Mouse (Mus musculus): ENCODE measurements around the gene Mmgt1. TPM values are rescaled to one million over a fixed set of nuclear protein-coding genes. Genes with fewer than 3 reads are reported as not detected.

Mmgt1 gene
- polyA plus RNA-seq, 1 experiment from 2014 or later, result 32.3 TPM

GRCm38 (mm10) chrX:56537162-56537561 is 60.7 kb downstream of the Mmgt1 start:
- Histone ChIP-seq H3K27ac (ENCODE audit: low read depth) (no peak overlapping the region), H3K27me3 (ENCODE audit: insufficient read depth, low read length) (no peaks in the 10 kb centered on the region), H3K4me3 (ENCODE audit: low read depth, low read length) (no peak overlapping the region), H3K9ac (no peak overlapping the region), H3K4me2 (no peak overlapping the region), H3K36me3 (ENCODE audit: insufficient read depth) (no peaks in the 10 kb centered on the region), H3K9me3 (ENCODE audit: low read depth, low read length) (no peaks in the 10 kb centered on the region), H3K4me1 (ENCODE audit: insufficient read depth) (no peaks in the 10 kb centered on the region)
- WGBS, result 53% methylated on average over 4 of the region's 4 CpGs
- DNase-seq, result peak; percentile 58
- ATAC-seq (ENCODE audit: insufficient read depth), result no peak
- TF ChIP-seq CTCF (IDR thresholded peaks at IDR 0.05; ENCODE audit: low read depth), result peak; percentile 50; the same call in 1 of the 2 replicates

Small RNA genes lying within 50 kb of the gene (microRNA-seq; reads per million reads assigned to microRNA genes)
- not detected for gene Mir5116 (ENCODE audit: borderline number of aligned reads)

Other genes starting within 250 kb of the Mmgt1 start
- gene Smim10l2a, start 223.5 kb downstream of the Mmgt1 start, polyA plus RNA-seq (2014; fragmentation: Nextera tagmentation; extraction: Ambion mirVana), result 6.2 and 6.4 TPM in 2 replicates
- gene Gm2174, start 150.1 kb downstream of the Mmgt1 start, polyA plus RNA-seq (2014; fragmentation: Nextera tagmentation; extraction: Ambion mirVana), result 2.2 and 4.5 TPM in 2 replicates
- 27.8 and 29.9 TPM in 2 replicates for gene Ints6l, start 143.2 kb downstream of the Mmgt1 start, polyA plus RNA-seq (2014; fragmentation: Nextera tagmentation; extraction: Ambion mirVana)
- not detected in 2 replicates for gene Gm10477, start 73.3 kb downstream of the Mmgt1 start, polyA plus RNA-seq (2014; fragmentation: Nextera tagmentation; extraction: Ambion mirVana)
- not detected in 2 replicates for gene Gm648, start 48.5 kb downstream of the Mmgt1 start, polyA plus RNA-seq (2014; fragmentation: Nextera tagmentation; extraction: Ambion mirVana)
- 8.7 and 8.9 TPM in 2 replicates for gene Slc9a6, start 11.7 kb upstream of the Mmgt1 start, polyA plus RNA-seq (2014; fragmentation: Nextera tagmentation; extraction: Ambion mirVana)
- 241 and 264 TPM in 2 replicates for gene Fhl1, start 133.7 kb upstream of the Mmgt1 start, polyA plus RNA-seq (2014; fragmentation: Nextera tagmentation; extraction: Ambion mirVana)
- 2.4 and 2.6 TPM in 2 replicates for gene Map7d3, start 224.3 kb upstream of the Mmgt1 start, polyA plus RNA-seq (2014; fragmentation: Nextera tagmentation; extraction: Ambion mirVana)

All from lung, embryonic 14.5 days (tissue).